Mouse (Mus musculus): ENCODE measurements around the gene Numbl. TPM values are rescaled to one million over a fixed set of nuclear protein-coding genes. Genes with fewer than 3 reads are reported as not detected.

Numbl gene
- polyA plus RNA-seq, 1 experiment from 2014 or later = 43.3 TPM

GRCm38 (mm10) chr7:27296518-27296917 lies 38.3 kb downstream of the Numbl start:
- H3K4me1 ChIP-seq (replicated peaks; ENCODE audit: control insufficient read depth, insufficient read depth, low read length) = no peaks in the 10 kb centered on the region
- H3K9ac ChIP-seq (replicated peaks; ENCODE audit: low read depth, low read length) = no peak overlapping the region
- H3K27me3 ChIP-seq (replicated peaks; ENCODE audit: control insufficient read depth, insufficient read depth, low read length) = no peaks in the 10 kb centered on the region
- H3K27ac ChIP-seq (ENCODE audit: low read length) = no peak overlapping the region
- peaks cover 2% of the 10 kb centered on the region; the same call in 1 of the 2 replicates for H3K9me3 ChIP-seq (ENCODE audit: control insufficient read depth, low read length)
- H3K4me3 ChIP-seq (replicated peaks; ENCODE audit: low read length) = no peak overlapping the region
- no peak overlapping the region for H3K4me2 ChIP-seq (ENCODE audit: low read length)
- no peak for ATAC-seq
- H3K36me3 ChIP-seq (ENCODE audit: control insufficient read depth, insufficient read depth) = no peaks in the 10 kb centered on the region
- 93% methylated on average over 4 of the region's 4 CpGs for WGBS

DNA sequence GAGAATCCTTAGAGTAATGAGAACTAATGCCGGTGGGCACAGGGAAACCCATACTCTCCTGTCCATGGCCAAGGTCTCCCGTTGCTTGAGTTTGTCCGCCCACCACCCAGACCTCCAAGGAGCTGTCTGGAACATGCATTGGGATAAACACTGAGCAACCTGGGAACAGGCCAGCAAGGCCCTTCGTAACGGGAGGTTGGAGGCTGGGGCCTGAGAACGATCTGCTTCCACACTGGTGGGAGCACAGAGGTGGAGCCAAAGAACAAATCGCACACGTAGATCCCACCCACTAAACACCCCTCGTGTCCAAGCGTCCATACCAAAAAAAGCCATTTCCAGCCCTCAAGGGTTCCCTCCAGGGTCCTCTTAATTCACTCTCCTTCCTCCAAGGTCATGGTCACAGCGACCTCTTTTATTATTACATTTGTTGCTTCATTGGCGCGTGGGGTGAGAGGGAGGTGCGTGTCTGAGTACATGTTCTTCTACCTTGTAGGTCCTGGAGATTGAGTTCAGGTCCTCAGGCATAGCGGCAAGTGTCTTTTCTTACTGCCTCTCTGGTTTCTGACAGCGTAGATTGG lies 39.9 kb downstream of the Numbl start:
- no peak overlapping the region for H3K4me2 ChIP-seq (ENCODE audit: low read length)
- no peaks in the 10 kb centered on the region for H3K36me3 ChIP-seq (ENCODE audit: control insufficient read depth, insufficient read depth)
- no peak overlapping the region for H3K27ac ChIP-seq (ENCODE audit: low read length)
- WGBS = 93% methylated on average over 16 of the region's 16 CpGs
- H3K27me3 ChIP-seq (replicated peaks; ENCODE audit: control insufficient read depth, insufficient read depth, low read length) = no peaks in the 10 kb centered on the region
- no peak overlapping the region for H3K4me3 ChIP-seq (replicated peaks; ENCODE audit: low read length)
- no peaks in the 10 kb centered on the region for H3K4me1 ChIP-seq (replicated peaks; ENCODE audit: control insufficient read depth, insufficient read depth, low read length)
- H3K9ac ChIP-seq (replicated peaks; ENCODE audit: low read depth, low read length) = no peak overlapping the region
- ATAC-seq = no peak
- peaks cover 2% of the 10 kb centered on the region; the same call in 1 of the 2 replicates for H3K9me3 ChIP-seq (ENCODE audit: control insufficient read depth, low read length)

GRCm38 (mm10) chr7:27298816-27299215 lies 40.6 kb downstream of the Numbl start:
- no peaks in the 10 kb centered on the region for H3K4me1 ChIP-seq (replicated peaks; ENCODE audit: control insufficient read depth, insufficient read depth, low read length)
- H3K9ac ChIP-seq (replicated peaks; ENCODE audit: low read depth, low read length) = no peak overlapping the region
- no peaks in the 10 kb centered on the region for H3K27me3 ChIP-seq (replicated peaks; ENCODE audit: control insufficient read depth, insufficient read depth, low read length)
- 83% methylated on average over 6 of the region's 6 CpGs for WGBS
- ATAC-seq = no peak
- H3K9me3 ChIP-seq (ENCODE audit: control insufficient read depth, low read length) = peaks cover 2% of the 10 kb centered on the region; the same call in 1 of the 2 replicates
- no peak overlapping the region for H3K27ac ChIP-seq (ENCODE audit: low read length)
- H3K36me3 ChIP-seq (ENCODE audit: control insufficient read depth, insufficient read depth) = no peaks in the 10 kb centered on the region
- H3K4me3 ChIP-seq (replicated peaks; ENCODE audit: low read length) = no peak overlapping the region
- no peak overlapping the region for H3K4me2 ChIP-seq (ENCODE audit: low read length)

DNA sequence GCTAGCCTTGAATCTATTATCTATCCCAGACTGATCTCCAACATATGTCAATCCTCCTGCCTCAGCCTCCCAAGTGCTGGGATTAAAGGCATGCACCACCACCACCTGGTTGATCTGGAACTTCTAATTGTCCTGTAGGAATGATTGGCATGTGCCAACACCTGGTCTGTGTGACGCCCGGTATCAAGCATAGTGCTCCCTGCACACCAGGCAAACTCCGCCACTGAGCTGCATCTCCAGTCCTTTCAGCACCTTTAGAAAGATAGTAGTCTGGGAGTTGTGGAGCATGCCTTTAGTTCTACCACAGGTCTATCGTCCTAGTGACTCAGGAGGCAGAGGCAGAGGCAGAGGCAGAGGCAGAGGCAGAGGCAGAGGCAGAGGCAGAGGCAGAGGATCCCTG lies 42.1 kb downstream of the Numbl start:
- no peak for ATAC-seq
- Histone ChIP-seq H3K27me3 (replicated peaks; ENCODE audit: control insufficient read depth, insufficient read depth, low read length) (no peaks in the 10 kb centered on the region), H3K4me2 (ENCODE audit: low read length) (no peak overlapping the region), H3K9me3 (ENCODE audit: control insufficient read depth, low read length) (peaks cover 2% of the 10 kb centered on the region; the same call in 1 of the 2 replicates), H3K4me3 (replicated peaks; ENCODE audit: low read length) (no peak overlapping the region), H3K4me1 (replicated peaks; ENCODE audit: control insufficient read depth, insufficient read depth, low read length) (no peaks in the 10 kb centered on the region), H3K9ac (replicated peaks; ENCODE audit: low read depth, low read length) (no peak overlapping the region), H3K36me3 (ENCODE audit: control insufficient read depth, insufficient read depth) (no peaks in the 10 kb centered on the region), H3K27ac (ENCODE audit: low read length) (no peak overlapping the region)
- WGBS = 82% methylated on average over 4 of the region's 4 CpGs

GRCm38 (mm10) chr7:27300801-27301200 lies 42.6 kb downstream of the Numbl start:
- H3K4me2 ChIP-seq (ENCODE audit: low read length) = no peak overlapping the region
- peaks cover 2% of the 10 kb centered on the region; the same call in 1 of the 2 replicates for H3K9me3 ChIP-seq (ENCODE audit: control insufficient read depth, low read length)
- H3K27me3 ChIP-seq (replicated peaks; ENCODE audit: control insufficient read depth, insufficient read depth, low read length) = no peaks in the 10 kb centered on the region
- H3K36me3 ChIP-seq (ENCODE audit: control insufficient read depth, insufficient read depth) = no peaks in the 10 kb centered on the region
- 79% methylated on average over 5 of the region's 5 CpGs for WGBS
- no peak for ATAC-seq
- no peak overlapping the region for H3K9ac ChIP-seq (replicated peaks; ENCODE audit: low read depth, low read length)
- no peak overlapping the region for H3K4me3 ChIP-seq (replicated peaks; ENCODE audit: low read length)
- H3K27ac ChIP-seq (ENCODE audit: low read length) = no peak overlapping the region
- no peaks in the 10 kb centered on the region for H3K4me1 ChIP-seq (replicated peaks; ENCODE audit: control insufficient read depth, insufficient read depth, low read length)

GRCm38 (mm10) chr7:27302172-27302571 lies 43.9 kb downstream of the Numbl start:
- ATAC-seq = no peak
- 12% methylated on average over 11 of the region's 11 CpGs for WGBS
- no peak overlapping the region for H3K9ac ChIP-seq (replicated peaks; ENCODE audit: low read depth, low read length)

GRCm38 (mm10) chr7:27305091-27305730 lies 47.0 kb downstream of the Numbl start:
- Histone ChIP-seq H3K27me3 (replicated peaks; ENCODE audit: control insufficient read depth, insufficient read depth, low read length) (no peaks in the 10 kb centered on the region), H3K9ac (replicated peaks; ENCODE audit: low read depth, low read length) (no peak overlapping the region), H3K36me3 (ENCODE audit: control insufficient read depth, insufficient read depth) (no peaks in the 10 kb centered on the region), H3K27ac (ENCODE audit: low read length) (no peak overlapping the region), H3K4me1 (replicated peaks; ENCODE audit: control insufficient read depth, insufficient read depth, low read length) (no peaks in the 10 kb centered on the region; the same call in 1 of the 2 replicates), H3K9me3 (ENCODE audit: control insufficient read depth, low read length) (no peaks in the 10 kb centered on the region), H3K4me2 (ENCODE audit: low read length) (no peak overlapping the region), H3K4me3 (replicated peaks; ENCODE audit: low read length) (no peak overlapping the region)
- 88% methylated on average over 17 of the region's 17 CpGs for WGBS
- no peak for ATAC-seq

More at GRCm38 (mm10) chr7:27302172-27302571, 43.9 kb downstream of the Numbl start:
- Histone ChIP-seq H3K9me3 (ENCODE audit: control insufficient read depth, low read length) (peaks cover 2% of the 10 kb centered on the region; the same call in 1 of the 2 replicates), H3K36me3 (ENCODE audit: control insufficient read depth, insufficient read depth) (no peaks in the 10 kb centered on the region), H3K4me3 (replicated peaks; ENCODE audit: low read length) (no peak overlapping the region), H3K4me2 (ENCODE audit: low read length) (no peak overlapping the region), H3K27ac (ENCODE audit: low read length) (no peak overlapping the region), H3K27me3 (replicated peaks; ENCODE audit: control insufficient read depth, insufficient read depth, low read length) (no peaks in the 10 kb centered on the region), H3K4me1 (replicated peaks; ENCODE audit: control insufficient read depth, insufficient read depth, low read length) (no peaks in the 10 kb centered on the region)

DNA sequence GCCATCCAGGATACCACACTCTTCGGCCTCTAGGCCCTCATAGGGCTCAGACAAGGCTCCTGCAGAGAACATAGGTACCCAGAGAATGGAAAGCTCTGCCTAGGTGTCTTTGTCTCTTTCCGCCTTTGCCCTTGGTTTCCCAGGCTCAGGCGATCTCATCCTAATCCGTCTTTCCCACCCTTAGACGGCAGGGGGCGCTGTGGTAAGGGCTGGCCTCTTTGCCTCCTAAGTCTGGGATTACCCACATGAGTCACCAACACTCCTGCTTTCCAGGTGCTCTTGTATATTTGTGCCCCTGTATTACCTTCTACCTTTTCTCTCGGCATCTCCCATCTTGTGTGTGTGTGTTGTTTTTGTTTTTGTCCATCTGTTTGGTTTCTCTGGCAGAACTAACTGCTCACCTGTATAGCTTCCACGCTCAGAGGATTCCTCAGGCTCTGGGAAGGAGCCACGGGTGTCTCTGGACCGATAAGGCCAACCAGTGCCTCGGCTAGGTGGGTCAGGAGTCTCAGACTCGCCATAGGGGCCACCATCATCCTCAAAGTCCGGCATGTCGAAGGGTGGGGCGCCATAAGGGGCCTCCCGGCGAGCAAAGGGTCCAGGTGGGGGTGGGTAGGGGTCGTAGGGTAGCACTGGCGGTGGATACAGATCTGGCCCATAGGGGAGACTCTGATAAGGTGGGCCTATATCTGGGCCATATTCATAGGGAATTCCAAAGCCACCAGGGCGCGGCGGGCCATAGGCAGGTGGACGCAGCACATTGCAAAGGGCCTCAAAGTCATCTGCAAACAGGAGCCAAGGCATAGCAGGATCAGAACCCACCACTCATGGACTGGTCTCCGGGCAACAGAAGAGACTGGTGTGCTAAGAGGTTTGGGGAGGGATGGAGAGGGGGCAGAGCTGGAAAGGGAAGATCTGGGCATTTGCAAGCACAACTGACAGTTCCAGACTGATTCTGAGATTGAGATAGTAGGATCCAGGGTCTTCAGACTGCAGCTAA lies 48.2 kb downstream of the Numbl start:
- Histone ChIP-seq H3K27ac (ENCODE audit: low read length) (no peak overlapping the region), H3K36me3 (ENCODE audit: control insufficient read depth, insufficient read depth) (no peaks in the 10 kb centered on the region), H3K27me3 (replicated peaks; ENCODE audit: control insufficient read depth, insufficient read depth, low read length) (no peaks in the 10 kb centered on the region), H3K9ac (replicated peaks; ENCODE audit: low read depth, low read length) (no peak overlapping the region), H3K4me1 (replicated peaks; ENCODE audit: control insufficient read depth, insufficient read depth, low read length) (peaks cover 6% of the 10 kb centered on the region), H3K4me3 (replicated peaks; ENCODE audit: low read length) (no peak overlapping the region), H3K9me3 (ENCODE audit: control insufficient read depth, low read length) (no peaks in the 10 kb centered on the region), H3K4me2 (ENCODE audit: low read length) (no peak overlapping the region)
- WGBS = 79% methylated on average over 24 of the region's 24 CpGs
- ATAC-seq = no peak

GRCm38 (mm10) chr7:27307551-27307950 lies 49.3 kb downstream of the Numbl start:
- no peaks in the 10 kb centered on the region for H3K36me3 ChIP-seq (ENCODE audit: control insufficient read depth, insufficient read depth)
- H3K4me2 ChIP-seq (ENCODE audit: low read length) = no peak overlapping the region
- H3K9me3 ChIP-seq (ENCODE audit: control insufficient read depth, low read length) = no peaks in the 10 kb centered on the region
- ATAC-seq = no peak
- no peaks in the 10 kb centered on the region for H3K27me3 ChIP-seq (replicated peaks; ENCODE audit: control insufficient read depth, insufficient read depth, low read length)
- H3K4me1 ChIP-seq (replicated peaks; ENCODE audit: control insufficient read depth, insufficient read depth, low read length) = peaks cover 6% of the 10 kb centered on the region
- H3K9ac ChIP-seq (replicated peaks; ENCODE audit: low read depth, low read length) = no peak overlapping the region
- 62% methylated on average over 9 of the region's 9 CpGs for WGBS
- no peak overlapping the region for H3K27ac ChIP-seq (ENCODE audit: low read length)
- H3K4me3 ChIP-seq (replicated peaks; ENCODE audit: low read length) = no peak overlapping the region

Measured in forebrain, embryonic 16.5 days (tissue).